Mouse (Mus musculus) G1E (cell line): ENCODE measurements at regions not wholly inside any gene's neighbourhood (a gene's known extent, or its start where the extent isn't known, plus 50 kb on each side); places are given as distances from the start of the nearest gene placed in this dataset.

Experiments used
- ATAC-seq: 2 replicates; pipeline ENCODE4 v1.8.0; 2016; ENCODE audit warnings: mild to moderate bottlenecking; ENCODE audit not compliant: insufficient number of reproducible peaks, poor library complexity, low FRiP score, severe bottlenecking; ENCODE audit errors: extremely low read depth
- DNase-seq: peaks from one replicate; pipeline ENCODE4 v3.0.0; 2012; ENCODE audit warnings: low spot score
- H3K27me3 ChIP-seq: 2 replicates; pipeline ENCODE4 v1.6.1; 2012; ENCODE audit warnings: mild to moderate bottlenecking, low read length, inconsistent platforms; ENCODE audit not compliant: insufficient read depth
- H3K36me3 ChIP-seq: replicated peaks from 2 replicates; pipeline ENCODE3; 2012; ENCODE audit warnings: mild to moderate bottlenecking, inconsistent platforms
- H3K4me1 ChIP-seq: 2 replicates; pipeline ENCODE4 v1.6.1; 2012; ENCODE audit warnings: low read depth, low read length, inconsistent platforms, mixed read lengths; ENCODE audit not compliant: insufficient read depth
- H3K4me3 ChIP-seq: 2 replicates; pipeline ENCODE4 v1.5.1; 2012; ENCODE audit warnings: low read depth, mild to moderate bottlenecking, inconsistent platforms, low read length, moderate library complexity, mixed read lengths
- H3K9me3 ChIP-seq: replicated peaks from 2 replicates; pipeline ENCODE4 v1.6.1; 2012; ENCODE audit warnings: inconsistent platforms
- CTCF ChIP-seq: IDR thresholded peaks from 2 replicates; pipeline ENCODE4 v1.5.1; 2012; ENCODE audit warnings: low read depth, low read length, inconsistent platforms, mixed read lengths
- GATA1 ChIP-seq: IDR thresholded peaks from 2 replicates; pipeline ENCODE4 v1.6.1; 2012; ENCODE audit warnings: borderline replicate concordance, low read length, inconsistent platforms, mixed read lengths
- GATA2 ChIP-seq: IDR thresholded peaks from 2 replicates; pipeline ENCODE4 v1.6.1; 2012; ENCODE audit warnings: low read depth, low read length, inconsistent platforms, borderline replicate concordance
- POLR2AphosphoS5 ChIP-seq: IDR thresholded peaks from 2 replicates; pipeline ENCODE4 v1.6.1; 2012; ENCODE audit warnings: low read depth, low read length, inconsistent platforms; ENCODE audit not compliant: insufficient replicate concordance
- TAL1 ChIP-seq: conservative IDR thresholded peaks from 2 replicates; pipeline ENCODE4 v1.6.1; 2012; ENCODE audit warnings: low read depth, low read length, inconsistent platforms, mixed read lengths

DNA sequence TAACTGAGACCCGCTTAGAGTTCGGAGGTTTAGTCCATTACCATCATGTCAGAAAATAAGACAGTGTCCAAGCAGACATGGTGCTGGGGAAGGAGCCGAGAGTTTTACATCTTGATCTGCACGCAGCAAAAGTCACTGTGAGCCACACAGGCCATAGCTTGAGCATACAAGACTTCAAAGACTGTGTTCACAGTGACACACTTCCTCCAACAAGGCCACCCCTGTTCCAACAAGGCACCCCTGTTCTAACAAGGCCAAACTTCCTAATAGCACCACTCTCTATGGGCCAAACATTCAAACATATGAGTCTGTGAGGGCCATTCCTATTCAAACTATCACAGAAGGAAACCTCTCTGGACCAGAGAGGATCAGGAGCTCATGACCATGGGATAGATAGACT is 171.5 kb upstream of the Kif2a start:
- Histone ChIP-seq H3K36me3 (no peaks in the 10 kb centered on the region), H3K4me3 (no peak overlapping the region), H3K9me3 (no peaks in the 10 kb centered on the region), H3K27me3 (peaks cover 3% of the 10 kb centered on the region), H3K4me1 (no peaks in the 10 kb centered on the region)
- ATAC-seq (no peak), DNase-seq (no peak)
- TF ChIP-seq GATA1 (no peak), TAL1 (no peak), CTCF (no peak), GATA2 (no peak), POLR2AphosphoS5 (no peak)

GRCm38 (mm10) chr13:107187258-107187878 is 165.4 kb upstream of the Kif2a start:
- DNase-seq = no peak
- no peaks in the 10 kb centered on the region for H3K36me3 ChIP-seq
- ATAC-seq = no peak
- no peaks in the 10 kb centered on the region for H3K9me3 ChIP-seq
- H3K27me3 ChIP-seq = peaks cover 5% of the 10 kb centered on the region
- H3K4me1 ChIP-seq = no peaks in the 10 kb centered on the region
- H3K4me3 ChIP-seq = no peak overlapping the region
- no peak for TF ChIP-seq GATA1
- no peak for TF ChIP-seq GATA2
- no peak for TF ChIP-seq CTCF
- TF ChIP-seq POLR2AphosphoS5 = no peak
- no peak for TF ChIP-seq TAL1

DNA sequence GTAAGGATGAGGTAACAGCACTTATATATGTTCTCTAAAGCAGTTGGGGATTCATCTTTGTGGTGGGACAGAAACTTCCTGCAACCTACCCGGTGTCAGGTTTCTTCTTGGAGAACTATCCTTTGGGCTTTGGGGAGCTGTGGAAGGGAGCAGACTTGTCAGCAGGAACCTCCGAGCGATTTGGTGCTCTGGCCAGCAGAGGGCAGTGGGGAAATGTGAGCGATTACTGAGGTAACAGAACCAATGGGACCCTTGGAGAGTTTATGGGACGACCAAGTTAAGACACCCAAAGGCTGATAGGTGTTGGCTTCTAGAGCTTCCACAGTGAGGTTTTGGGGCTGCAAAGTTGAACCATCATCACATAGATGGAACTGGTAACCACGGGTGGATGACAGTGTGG is 160.6 kb upstream of the Kif2a start:
- ATAC-seq = no peak

GRCm38 (mm10) chr13:107179551-107179950 is 157.6 kb upstream of the Kif2a start:
- no peak overlapping the region for H3K4me3 ChIP-seq
- H3K27me3 ChIP-seq = peaks cover 7% of the 10 kb centered on the region
- H3K4me1 ChIP-seq = no peaks in the 10 kb centered on the region
- TF ChIP-seq TAL1 = no peak
- TF ChIP-seq POLR2AphosphoS5 = no peak
- TF ChIP-seq GATA2 = no peak
- TF ChIP-seq GATA1 = no peak
- TF ChIP-seq CTCF = no peak
- ATAC-seq (no peak), DNase-seq (no peak)
- H3K9me3 ChIP-seq = no peaks in the 10 kb centered on the region
- H3K36me3 ChIP-seq = no peaks in the 10 kb centered on the region

More for the DNA sequence above, 160.6 kb upstream of the Kif2a start:
- no peaks in the 10 kb centered on the region for H3K4me1 ChIP-seq
- TF ChIP-seq POLR2AphosphoS5 (no peak), CTCF (0 out of 2 replicates have a peak, but pooled peaks have one; percentile 3), GATA2 (no peak), GATA1 (no peak)
- peak; percentile 4 for DNase-seq
- no peaks in the 10 kb centered on the region for H3K36me3 ChIP-seq
- no peak overlapping the region for H3K4me3 ChIP-seq
- H3K9me3 ChIP-seq = no peaks in the 10 kb centered on the region
- peaks cover 8% of the 10 kb centered on the region for H3K27me3 ChIP-seq

- DNase-seq (no peak), ATAC-seq (no peak)
- TF ChIP-seq POLR2AphosphoS5 (no peak), CTCF (no peak), GATA1 (no peak), TAL1 (no peak), GATA2 (no peak)
Measured at GRCm38 (mm10) chr13:107177595-107177994, 155.7 kb upstream of the Kif2a start.

DNA sequence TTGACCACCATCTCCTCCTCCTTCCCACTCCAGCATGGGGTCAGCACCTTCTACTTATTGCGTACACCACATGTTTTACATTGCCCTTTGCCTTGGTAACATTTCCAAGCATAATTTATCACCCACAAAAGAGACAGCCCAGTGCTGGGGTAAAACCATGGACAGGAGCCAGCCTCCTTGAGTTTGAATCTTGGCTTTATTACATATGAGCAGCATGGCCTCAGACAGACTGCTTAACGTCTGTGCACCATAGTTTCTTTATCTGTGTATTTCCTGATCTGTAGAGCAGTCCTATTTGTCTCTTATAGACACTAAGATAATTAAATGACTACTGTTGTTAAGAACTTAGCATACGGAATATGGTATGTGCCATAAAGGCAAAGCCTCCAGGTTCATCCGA is 154.0 kb upstream of the Kif2a start:
- Histone ChIP-seq H3K36me3 (no peaks in the 10 kb centered on the region), H3K4me3 (no peak overlapping the region), H3K27me3 (peaks cover 2% of the 10 kb centered on the region; the same call in 1 of the 2 replicates), H3K9me3 (no peaks in the 10 kb centered on the region), H3K4me1 (no peaks in the 10 kb centered on the region)
- TF ChIP-seq POLR2AphosphoS5 = no peak
- no peak for TF ChIP-seq GATA2
- no peak for TF ChIP-seq GATA1
- TF ChIP-seq TAL1 = no peak
- TF ChIP-seq CTCF = no peak
- ATAC-seq (no peak), DNase-seq (no peak)

More at GRCm38 (mm10) chr13:107177595-107177994, 155.7 kb upstream of the Kif2a start:
- Histone ChIP-seq H3K27me3 (peaks cover 4% of the 10 kb centered on the region; the same call in 1 of the 2 replicates), H3K4me1 (no peaks in the 10 kb centered on the region), H3K9me3 (no peaks in the 10 kb centered on the region), H3K4me3 (no peak overlapping the region), H3K36me3 (no peaks in the 10 kb centered on the region)

DNA sequence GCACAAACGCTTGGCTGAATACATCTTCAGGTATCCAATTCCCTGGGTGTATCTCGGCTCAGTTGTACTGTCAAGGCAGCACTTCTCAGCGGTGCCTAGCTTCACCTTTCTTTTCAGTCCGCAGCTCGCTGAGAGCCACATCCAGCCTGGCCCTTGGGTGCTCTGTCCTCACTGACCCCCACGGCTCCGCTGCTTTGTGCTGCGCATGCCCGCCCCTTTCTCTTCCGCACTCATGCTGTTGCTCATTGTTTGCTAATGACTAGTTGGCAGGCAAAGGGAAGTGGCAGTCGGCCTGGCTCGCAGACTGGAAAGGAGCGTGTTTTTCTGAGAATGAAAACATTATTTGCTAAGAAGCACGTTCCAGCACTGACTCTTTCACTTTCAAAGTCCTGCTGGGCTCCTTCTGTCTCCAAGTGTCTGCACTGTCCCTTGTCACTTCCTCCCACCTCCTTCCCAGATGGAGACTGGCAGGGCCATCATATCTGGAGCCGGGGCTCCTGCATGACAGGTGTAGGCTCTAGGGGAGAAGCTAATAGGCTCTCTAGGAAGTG is 146.7 kb upstream of the Kif2a start:
- no peak overlapping the region for H3K4me3 ChIP-seq
- no peak for DNase-seq

More for the DNA sequence above, 146.7 kb upstream of the Kif2a start:
- TF ChIP-seq CTCF (no peak), GATA1 (no peak), TAL1 (no peak), GATA2 (no peak), POLR2AphosphoS5 (no peak)
- H3K9me3 ChIP-seq = no peaks in the 10 kb centered on the region
- no peaks in the 10 kb centered on the region for H3K4me1 ChIP-seq
- ATAC-seq = no peak
- no peaks in the 10 kb centered on the region for H3K36me3 ChIP-seq
- H3K27me3 ChIP-seq = peaks cover 10% of the 10 kb centered on the region
